Mouse (Mus musculus): ENCODE data around the gene Zfp949.
A peak's percentile ranks its signal among the peaks of the same experiment; 100 is the strongest.
"Not testable (repeated sequence)": the region's sequence is repeated elsewhere in the genome, so short reads cannot be mapped to it uniquely, and the experiment has no call there.

Zfp949 gene

DNA sequence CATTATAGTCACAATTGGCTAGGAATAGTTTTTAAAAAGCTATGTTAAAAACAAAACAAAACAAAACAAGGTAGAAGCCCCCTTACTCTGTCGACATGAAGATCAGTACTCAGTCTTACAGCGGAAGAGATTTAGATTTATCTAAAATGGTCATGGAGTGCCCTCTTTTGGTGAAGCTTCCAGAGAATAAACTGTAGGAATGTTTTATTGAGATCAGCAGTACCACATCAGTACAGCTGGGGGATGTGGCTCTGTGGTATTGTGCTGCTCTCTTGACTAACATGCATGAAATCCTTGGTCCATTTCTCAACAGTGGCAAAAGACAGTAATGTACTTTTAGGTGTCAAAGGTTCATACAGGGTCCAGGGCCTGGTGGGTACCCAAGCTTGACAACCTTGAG is 5.0 kb upstream of the Zfp949 start:
- DNase-seq = peak; percentile 59

GRCm38 (mm10) chr9:88545534-88545933 is 2.3 kb upstream of the Zfp949 start:
- DNase-seq = peak; percentile 22

DNA sequence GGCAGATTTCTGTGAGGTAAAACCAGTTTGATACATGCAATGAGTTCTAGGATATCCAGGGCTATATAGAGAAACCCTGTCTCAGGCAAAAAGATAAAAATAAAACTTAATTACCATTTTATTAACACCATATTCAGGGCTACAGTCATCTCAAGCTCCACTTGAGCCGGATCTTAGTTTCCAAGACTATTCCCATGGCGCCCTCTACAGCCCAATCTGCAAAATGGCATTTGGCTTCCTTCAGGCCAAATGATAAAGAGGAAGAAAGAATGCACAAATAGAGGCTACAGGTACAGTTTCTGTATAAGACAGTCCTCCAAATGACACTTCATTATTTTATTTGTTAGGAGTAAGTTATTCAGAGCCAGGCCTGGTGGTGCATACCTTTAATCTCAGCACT is 1.7 kb upstream of the Zfp949 start:
- peak; percentile 65 for DNase-seq

GRCm38 (mm10) chr9:88546657-88547056 is 1.2 kb upstream of the Zfp949 start:
- no peak for DNase-seq

DNA sequence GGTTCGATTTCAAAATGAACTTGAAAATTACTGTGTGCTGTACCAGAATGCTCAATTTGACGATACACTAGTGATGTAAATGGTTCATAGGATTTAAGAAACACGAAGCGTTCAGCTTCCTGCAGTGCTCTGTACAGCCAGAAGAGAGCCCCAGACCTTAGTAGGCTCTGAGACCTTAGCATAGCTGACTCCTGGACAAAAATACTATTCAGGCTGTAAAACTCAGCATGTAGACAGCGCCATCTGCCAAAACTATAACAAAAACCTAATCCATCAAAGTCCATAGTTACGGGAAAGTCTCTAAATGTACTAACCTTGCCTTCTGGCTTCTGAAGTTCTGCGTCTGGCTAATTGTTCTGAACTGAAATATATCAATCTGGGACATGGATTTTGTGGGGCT is 550 bp upstream of the Zfp949 start:
- peak; percentile 69 for DNase-seq

- no peak for DNase-seq
Measured at GRCm38 (mm10) chr9:88548614-88548945, 760 bp downstream of the Zfp949 start.

GRCm38 (mm10) chr9:88553071-88553470 is 5.3 kb downstream of the Zfp949 start:
- no peak for DNase-seq

DNA sequence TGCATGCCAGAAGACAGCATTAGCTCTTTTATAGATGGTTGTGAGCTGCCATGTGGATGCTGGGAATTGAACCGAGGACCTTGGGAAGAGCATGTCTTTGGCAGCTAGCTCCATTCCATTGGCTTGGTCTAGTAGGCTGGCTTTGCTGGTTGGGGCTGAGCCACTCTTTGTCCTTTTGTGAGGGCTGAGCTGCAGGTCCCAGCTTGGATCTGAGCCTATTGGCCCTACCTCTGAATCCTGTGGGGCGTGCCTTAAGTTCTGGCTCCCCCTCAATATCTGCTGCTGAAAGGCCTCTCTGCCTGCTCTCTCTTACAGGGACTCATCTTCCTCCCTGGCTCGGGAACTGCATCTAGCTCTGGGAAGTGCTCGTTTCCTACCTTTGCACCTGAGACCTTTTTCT is 10.3 kb downstream of the Zfp949 start:
- no peak for DNase-seq

- not testable (repeated sequence) for DNase-seq
Measured at GRCm38 (mm10) chr9:88561476-88561875, 13.7 kb downstream of the Zfp949 start.

GRCm38 (mm10) chr9:88570471-88570870 is 22.7 kb downstream of the Zfp949 start:
- DNase-seq = not testable (repeated sequence)

DNA sequence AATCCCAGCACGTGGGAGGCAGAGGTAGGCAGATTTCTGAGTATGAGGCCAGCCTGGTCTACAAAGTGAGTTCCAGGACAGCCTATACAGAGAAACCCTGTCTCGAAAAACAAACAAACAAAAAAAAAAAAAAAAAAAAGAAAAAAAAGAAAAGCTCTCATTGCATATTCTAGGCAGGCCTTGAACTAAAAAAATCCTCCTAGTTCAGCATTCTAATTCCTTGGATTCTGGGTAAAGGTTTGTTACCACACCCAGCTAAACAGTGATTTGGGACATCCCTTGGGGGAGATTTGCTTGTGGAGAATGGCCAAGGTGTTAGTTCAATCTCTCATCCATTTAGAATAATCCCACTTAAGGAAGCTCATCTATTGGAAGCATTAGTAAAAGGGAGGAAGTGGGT is 32.8 kb downstream of the Zfp949 start, which contains the start of gene Trim43a:
Gene Trim43a, plus strand, starts transcription at position 301 of the 400 bp plus-strand sequence.
- DNase-seq = not testable (repeated sequence)

- DNase-seq = not testable (repeated sequence)
Measured at GRCm38 (mm10) chr9:88593708-88594107, 45.9 kb downstream of the Zfp949 start.

DNA sequence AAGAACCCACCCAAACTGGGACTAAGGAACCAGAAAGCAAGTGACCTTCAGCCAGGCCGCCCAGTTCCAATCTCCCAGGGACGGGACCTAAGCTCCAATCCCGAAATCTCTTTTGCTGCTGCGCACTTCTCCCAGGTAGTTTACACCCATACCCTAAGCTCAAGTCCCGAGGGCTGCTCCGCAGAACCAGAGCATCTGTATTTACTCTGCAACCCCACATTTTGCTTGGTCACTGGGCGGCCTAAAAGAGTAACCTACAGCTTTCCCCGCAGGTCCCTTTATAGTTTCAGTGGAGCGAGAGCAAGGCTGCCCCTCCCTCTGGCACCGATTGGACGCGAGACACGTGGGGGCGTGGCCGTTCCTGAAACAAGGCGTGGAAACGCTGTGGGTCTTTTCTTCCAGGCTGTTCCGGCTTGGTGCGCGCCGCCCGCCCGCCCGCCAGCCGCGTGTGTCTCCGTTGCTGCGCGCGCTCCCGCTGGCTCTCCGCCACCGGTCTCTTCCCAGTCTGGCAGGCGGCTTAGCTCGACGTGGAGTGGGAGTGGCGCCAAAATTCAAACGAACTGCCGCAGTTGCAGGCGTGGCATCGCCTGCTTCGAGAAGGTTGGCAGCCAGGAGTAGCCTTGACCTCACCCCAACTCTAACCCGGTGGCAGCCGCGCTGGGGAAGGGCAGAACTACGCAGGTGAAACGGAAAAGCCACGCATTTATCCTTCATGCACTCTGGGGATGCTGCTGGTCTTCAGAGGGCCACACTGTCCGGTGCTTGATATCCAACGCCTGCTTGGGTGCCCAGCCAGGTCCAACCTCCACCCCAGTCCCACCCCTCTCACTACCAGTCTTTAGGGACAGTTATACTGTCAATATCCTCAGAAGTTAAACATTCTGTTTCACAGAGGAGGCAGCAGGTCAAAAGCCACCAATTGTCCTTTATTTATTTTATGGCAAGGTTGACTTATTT is 51.7 kb downstream of the Zfp949 start:
- DNase-seq = peak; percentile 100

Data from lung, postnatal 10 days (tissue).